9 mouse cellular contexts compared by ENCODE assay signal in genomic region chr1:84622978-84623554, GRCm38 (mm10).
A peak's percentile ranks its signal among the peaks of the same experiment; 100 is the strongest.
DNase-seq lines count a peak whose midpoint lies in the region; ATAC-seq and TF ChIP-seq lines count a peak whose summit lies in the region.
"Had no signal": no experiment of that assay in that cellular context is flagged by ENCODE, and none has a peak within 500 bp of the region (broad histone marks: within the 10 kb centered on the region; RNA-seq: fewer than 3 reads in every experiment).

No protein-coding gene starts in this region.

- WGBS in liver, postnatal 0 days (ENCODE audit: insufficient replicate concordance): 34% methylated on average over 11 of the region's 12 CpGs
- 20% methylated on average over 12 of the region's 12 CpGs for WGBS in liver, embryonic 11.5 days
- 24% methylated on average over 12 of the region's 12 CpGs for WGBS in midbrain, embryonic 10.5 days

- no peak overlapping the region for H3K9ac ChIP-seq in liver, postnatal 0 days (replicated peaks)
- H3K9ac ChIP-seq in liver, embryonic 11.5 days (ENCODE audit: low read depth, low read length): no peak overlapping the region

- 0 out of 2 replicates have a peak, but pooled peaks have one; percentile 13 for TF ChIP-seq CTCF in liver, postnatal 0 days (IDR thresholded peaks at IDR 0.05; ENCODE audit: low read depth)

- H3K9me3 ChIP-seq in liver, postnatal 0 days (ENCODE audit: low read length): no peaks in the 10 kb centered on the region
- H3K9me3 ChIP-seq in liver, embryonic 11.5 days (ENCODE audit: control insufficient read depth, low read length): no peaks in the 10 kb centered on the region
- no peaks in the 10 kb centered on the region for H3K9me3 ChIP-seq in midbrain, embryonic 10.5 days (replicated peaks)

- no peak overlapping the region for H3K27ac ChIP-seq in liver, postnatal 0 days (ENCODE audit: low read depth)
- no peak overlapping the region for H3K27ac ChIP-seq in liver, embryonic 11.5 days (ENCODE audit: low read depth, low read length)
- peak overlapping the region; percentile 79 for H3K27ac ChIP-seq in midbrain, embryonic 10.5 days (replicated peaks)
- H3K27ac ChIP-seq: macrophage had no signal

- H3K4me2 ChIP-seq in liver, postnatal 0 days (ENCODE audit: low read depth, low read length): no peak overlapping the region
- no peak overlapping the region for H3K4me2 ChIP-seq in liver, embryonic 11.5 days

- no peaks in the 10 kb centered on the region for H3K36me3 ChIP-seq in liver, postnatal 0 days (replicated peaks; ENCODE audit: insufficient read depth, low read length)
- H3K36me3 ChIP-seq in liver, embryonic 11.5 days (ENCODE audit: control insufficient read depth, insufficient read depth, low read length): no peaks in the 10 kb centered on the region
- H3K36me3 ChIP-seq in midbrain, embryonic 10.5 days: no peaks in the 10 kb centered on the region

- no peak for ATAC-seq in liver, postnatal 0 days
- ATAC-seq in liver, embryonic 11.5 days (replicated peaks; ENCODE audit: low FRiP score): no peak; the same call in 1 of the 2 replicates

- no peaks in the 10 kb centered on the region for H3K4me1 ChIP-seq in liver, postnatal 0 days (ENCODE audit: insufficient read depth)
- no peaks in the 10 kb centered on the region for H3K4me1 ChIP-seq in liver, embryonic 11.5 days (replicated peaks; ENCODE audit: control insufficient read depth, insufficient read depth, low read length)
- peaks cover 45% of the 10 kb centered on the region for H3K4me1 ChIP-seq in midbrain, embryonic 10.5 days

- no peaks in the 10 kb centered on the region for H3K27me3 ChIP-seq in liver, postnatal 0 days (ENCODE audit: insufficient read depth, low read length)
- H3K27me3 ChIP-seq in liver, embryonic 11.5 days (replicated peaks; ENCODE audit: control insufficient read depth, insufficient read depth, low read length): no peaks in the 10 kb centered on the region
- H3K27me3 ChIP-seq in midbrain, embryonic 10.5 days (ENCODE audit: low read depth, poor library complexity, severe bottlenecking): peaks cover 6% of the 10 kb centered on the region

- DNase-seq in adrenal gland, postnatal 10 days: peak; percentile 3
- DNase-seq in adrenal gland, adult 2 months: no peak
- DNase-seq in liver, postnatal 0 days: no peak
- no peak for DNase-seq in liver, embryonic 11.5 days (ENCODE audit: low spot score)
- DNase-seq in midbrain, embryonic 10.5 days (ENCODE audit: low spot score): peak; percentile 53
- DNase-seq in thymus, adult 18-20 months: no peak
- no peak for DNase-seq in spleen, adult 18-20 months
- DNase-seq in left cerebral cortex, adult 18-20 months (ENCODE audit: low spot score in 2 of 2): no peak

- TF ChIP-seq EP300 in liver, postnatal 0 days (IDR thresholded peaks at IDR 0.05; ENCODE audit: low read depth): no peak

- no peak overlapping the region for H3K4me3 ChIP-seq in liver, postnatal 0 days (ENCODE audit: low read depth, low read length)
- H3K4me3 ChIP-seq in liver, embryonic 11.5 days (ENCODE audit: low read depth, low read length): no peak overlapping the region
- peak overlapping the region; percentile 18; the same call in 1 of the 2 replicates for H3K4me3 ChIP-seq in midbrain, embryonic 10.5 days

Comparison
In these comparisons a context has a peak if more than half of its experiments do, and no peak if none do; other contexts are left out.
1. DNase-seq: peak in adrenal gland, postnatal 10 days (single experiment) and midbrain, embryonic 10.5 days (single experiment); none in adrenal gland, adult 2 months (single experiment), liver, postnatal 0 days (single experiment), liver, embryonic 11.5 days (single experiment), thymus, adult 18-20 months (0 of 2), spleen, adult 18-20 months (0 of 2) and left cerebral cortex, adult 18-20 months (0 of 2).